Mouse (Mus musculus): ENCODE measurements around the gene L3mbtl2. TPM values are rescaled to one million over a fixed set of nuclear protein-coding genes. Genes with fewer than 3 reads are reported as not detected.
"Not testable (repeated sequence)": the region's sequence is repeated elsewhere in the genome, so short reads cannot be mapped to it uniquely, and the experiment has no call there.

Gene L3mbtl2
- polyA plus RNA-seq, 1 experiment from 2014 or later = 31.8 TPM

DNA sequence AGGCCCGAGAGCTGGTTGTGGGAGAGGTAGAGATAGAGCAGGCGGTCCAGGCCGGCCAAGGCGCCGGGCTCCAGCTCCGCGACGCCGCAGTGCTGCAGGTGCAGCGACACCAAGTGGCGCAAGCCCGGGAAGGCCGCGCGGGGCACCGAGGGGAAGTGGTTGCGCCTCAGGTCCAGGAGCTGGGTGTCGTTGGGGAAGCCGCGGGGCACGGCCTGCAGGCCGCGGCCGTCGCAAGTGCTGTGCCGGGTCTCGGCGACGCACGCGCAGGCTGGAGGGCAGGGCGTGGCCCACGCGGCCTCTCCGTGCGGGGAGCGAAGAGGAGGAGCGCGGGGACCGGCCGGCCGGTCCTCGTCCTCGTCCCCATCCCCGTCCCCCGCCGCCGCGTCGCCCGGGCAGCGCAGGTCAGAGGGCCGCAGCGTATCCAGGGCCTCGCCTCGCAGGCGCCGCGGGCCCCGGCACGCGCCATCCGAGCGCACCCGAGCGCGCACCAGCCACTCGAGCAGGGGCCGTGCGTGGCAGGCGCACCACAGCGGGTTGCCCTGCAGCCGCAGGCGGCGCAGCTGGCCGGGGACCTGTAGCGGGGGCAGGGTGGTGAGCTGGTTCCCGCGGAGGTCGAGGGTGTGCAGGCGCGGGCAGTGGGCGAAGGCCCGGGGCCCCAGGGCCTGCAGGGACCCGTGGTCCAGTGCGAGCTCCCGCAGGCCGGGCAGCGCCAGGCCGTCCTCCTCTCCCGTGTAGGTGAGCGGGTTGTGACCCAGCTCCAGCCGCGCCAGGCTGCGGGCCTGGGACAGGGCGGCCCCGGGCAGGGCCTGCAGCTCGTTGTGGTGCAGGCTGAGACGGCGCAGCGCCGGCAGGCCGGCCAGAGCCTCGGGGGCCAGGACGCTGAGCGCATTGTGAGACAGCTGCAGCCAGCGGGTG lies 30.5 kb downstream of the L3mbtl2 start:
- Histone ChIP-seq H3K4me2 (replicated peaks) (peak overlapping the region; percentile 91), H3K4me1 (replicated peaks) (peaks cover 24% of the 10 kb centered on the region), H3K9ac (replicated peaks) (peak overlapping the region; percentile 80), H3K27ac (peak overlapping the region; percentile 39; the same call in 1 of the 2 replicates), H3K9me3 (no peaks in the 10 kb centered on the region), H3K36me3 (0 out of 2 replicates have a peak, but pooled peaks cover 4% of the 10 kb centered on the region), H3K27me3 (peaks cover 57% of the 10 kb centered on the region), H3K4me3 (replicated peaks) (peak overlapping the region; percentile 56)
- peak; percentile 83 for ATAC-seq
- under 1% methylated on average over 97 of the region's 107 CpGs for WGBS

- no peak overlapping the region for H3K27ac ChIP-seq
- H3K4me3 ChIP-seq (replicated peaks) = peak overlapping the region; percentile 56
- H3K9me3 ChIP-seq = no peaks in the 10 kb centered on the region
- 24% methylated on average over 19 of the region's 19 CpGs for WGBS
- peaks cover 57% of the 10 kb centered on the region for H3K27me3 ChIP-seq
- peaks cover 24% of the 10 kb centered on the region for H3K4me1 ChIP-seq (replicated peaks)
- peak overlapping the region; percentile 91 for H3K4me2 ChIP-seq (replicated peaks)
- ATAC-seq = 0 out of 2 replicates have a peak, but pooled peaks have one; percentile 8
- no peaks in the 10 kb centered on the region for H3K36me3 ChIP-seq
- H3K9ac ChIP-seq (replicated peaks) = peak overlapping the region; percentile 80
Observed at GRCm38 (mm10) chr15:81694891-81695290, 31.2 kb downstream of the L3mbtl2 start.

DNA sequence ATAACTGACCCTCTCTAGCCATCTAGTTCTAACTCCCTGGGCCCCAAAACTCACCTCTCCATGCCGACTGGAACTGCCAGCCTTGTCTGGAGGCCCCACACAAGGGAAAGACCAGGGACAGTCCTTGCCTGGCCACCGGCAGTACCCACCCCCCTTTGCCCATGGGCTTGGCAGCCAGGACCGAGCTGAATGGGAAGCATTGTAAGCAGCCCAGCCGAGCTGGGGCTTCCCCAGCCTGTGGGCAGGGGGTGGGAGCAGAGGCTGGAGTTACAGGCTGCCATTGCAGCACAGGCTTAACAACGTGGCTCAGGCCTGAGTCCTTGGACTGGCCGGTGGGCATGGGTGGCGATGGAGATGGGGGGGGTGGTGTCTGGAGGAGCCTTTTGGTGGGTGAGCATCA lies 33.5 kb downstream of the L3mbtl2 start, which contains the start of gene Chadl:
Chadl (minus strand) TSS at position 113 of the 400 bp plus-strand sequence.
- no peak for ATAC-seq

GRCm38 (mm10) chr15:81697847-81698246 lies 34.2 kb downstream of the L3mbtl2 start:
- H3K4me1 ChIP-seq (replicated peaks) = peaks cover 22% of the 10 kb centered on the region
- no peaks in the 10 kb centered on the region for H3K9me3 ChIP-seq
- no peak overlapping the region for H3K9ac ChIP-seq (replicated peaks)
- 54% methylated on average over 3 of the region's 3 CpGs for WGBS
- no peak for ATAC-seq
- peaks cover 10% of the 10 kb centered on the region for H3K36me3 ChIP-seq
- H3K4me2 ChIP-seq (replicated peaks) = no peak overlapping the region
- peaks cover 43% of the 10 kb centered on the region for H3K27me3 ChIP-seq
- H3K4me3 ChIP-seq (replicated peaks) = no peak overlapping the region
- H3K27ac ChIP-seq = no peak overlapping the region

More for the DNA sequence above, 33.5 kb downstream of the L3mbtl2 start, which contains the start of gene Chadl:
- WGBS = 56% methylated on average over 7 of the region's 7 CpGs
- 0 out of 2 replicates have a peak, but pooled peaks cover 5% of the 10 kb centered on the region for H3K36me3 ChIP-seq
- no peak within 1 kb of the TSS for H3K27ac ChIP-seq
- H3K9me3 ChIP-seq = no peaks in the 10 kb centered on the region
- peaks cover 24% of the 10 kb centered on the region for H3K4me1 ChIP-seq (replicated peaks)
- no peak within 1 kb of the TSS for H3K4me3 ChIP-seq (replicated peaks)
- H3K9ac ChIP-seq (replicated peaks) = no peak within 1 kb of the TSS
- H3K4me2 ChIP-seq (replicated peaks) = no peak within 1 kb of the TSS
- peaks cover 49% of the 10 kb centered on the region for H3K27me3 ChIP-seq

DNA sequence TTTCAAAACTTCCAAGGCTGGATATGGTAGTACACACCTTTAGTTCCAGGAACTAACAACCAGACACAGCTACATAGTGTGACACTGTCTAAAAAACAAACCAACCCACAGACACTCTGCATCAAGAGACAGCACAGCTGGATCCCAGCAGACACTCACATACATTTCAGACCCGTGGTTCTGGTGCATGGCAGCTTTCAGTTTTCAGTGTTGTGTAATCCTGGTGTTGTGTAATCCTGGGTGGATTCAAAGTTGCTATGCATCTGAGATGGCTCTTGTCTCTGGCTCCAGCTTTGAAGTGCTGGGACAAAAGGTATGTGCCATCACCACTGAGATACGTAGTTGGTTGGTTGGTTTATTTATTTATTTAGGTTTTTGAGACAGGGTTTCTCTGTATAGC lies 34.8 kb downstream of the L3mbtl2 start:
- ATAC-seq = no peak
- H3K36me3 ChIP-seq = peaks cover 17% of the 10 kb centered on the region
- no peaks in the 10 kb centered on the region for H3K9me3 ChIP-seq
- WGBS = 76% methylated on average over 2 of the region's 2 CpGs
- H3K27ac ChIP-seq = no peak overlapping the region
- no peak overlapping the region for H3K4me3 ChIP-seq (replicated peaks)
- H3K27me3 ChIP-seq = peaks cover 36% of the 10 kb centered on the region
- peaks cover 15% of the 10 kb centered on the region for H3K4me1 ChIP-seq (replicated peaks)
- H3K4me2 ChIP-seq (replicated peaks) = no peak overlapping the region
- no peak overlapping the region for H3K9ac ChIP-seq (replicated peaks)

DNA sequence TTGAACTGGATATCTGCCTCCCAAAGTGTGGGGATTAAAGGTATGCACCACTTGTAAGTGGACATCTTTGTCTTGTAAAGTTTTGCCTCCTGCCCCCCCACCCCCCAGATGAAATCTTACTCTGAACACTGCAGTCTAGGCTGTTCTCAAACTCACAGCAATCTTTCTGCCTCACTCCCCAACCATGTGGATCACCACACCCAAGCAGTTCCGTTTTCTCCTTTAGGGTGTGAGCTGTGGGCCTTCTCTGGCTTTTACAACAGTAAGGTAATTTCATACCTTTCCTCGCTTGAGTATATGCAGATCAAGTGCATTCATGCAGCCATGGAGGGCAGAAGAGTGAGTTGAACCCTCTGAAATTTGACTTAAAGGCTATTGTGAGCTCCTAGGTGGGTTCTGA lies 36.5 kb downstream of the L3mbtl2 start:
- H3K27me3 ChIP-seq = peaks cover 19% of the 10 kb centered on the region
- no peak overlapping the region for H3K9ac ChIP-seq (replicated peaks)
- H3K36me3 ChIP-seq = peaks cover 34% of the 10 kb centered on the region
- H3K4me1 ChIP-seq (replicated peaks) = peaks cover under 1% of the 10 kb centered on the region; the same call in 1 of the 2 replicates
- no peak overlapping the region for H3K27ac ChIP-seq
- no peaks in the 10 kb centered on the region for H3K9me3 ChIP-seq
- WGBS = 73% methylated on average over 2 of the region's 2 CpGs
- no peak overlapping the region for H3K4me3 ChIP-seq (replicated peaks)
- no peak overlapping the region for H3K4me2 ChIP-seq (replicated peaks)
- no peak for ATAC-seq

GRCm38 (mm10) chr15:81700601-81701000 lies 36.9 kb downstream of the L3mbtl2 start:
- ATAC-seq = no peak

GRCm38 (mm10) chr15:81701350-81701749 lies 37.7 kb downstream of the L3mbtl2 start:
- peaks cover 45% of the 10 kb centered on the region for H3K36me3 ChIP-seq
- H3K4me2 ChIP-seq (replicated peaks); H3K9me3 ChIP-seq; ATAC-seq; H3K4me3 ChIP-seq (replicated peaks); H3K27ac ChIP-seq; H3K27me3 ChIP-seq; H3K9ac ChIP-seq (replicated peaks); H3K4me1 ChIP-seq (replicated peaks): not testable (repeated sequence)
- 78% methylated on average over 4 of the region's 4 CpGs for WGBS

More at GRCm38 (mm10) chr15:81700601-81701000, 36.9 kb downstream of the L3mbtl2 start:
- no peak overlapping the region for H3K4me3 ChIP-seq (replicated peaks)
- no peak overlapping the region for H3K27ac ChIP-seq
- WGBS = 84% methylated on average over 8 of the region's 8 CpGs
- H3K9ac ChIP-seq (replicated peaks) = no peak overlapping the region
- H3K4me2 ChIP-seq (replicated peaks) = no peak overlapping the region
- H3K36me3 ChIP-seq = peaks cover 38% of the 10 kb centered on the region
- H3K27me3 ChIP-seq = peaks cover 15% of the 10 kb centered on the region
- H3K9me3 ChIP-seq = no peaks in the 10 kb centered on the region
- no peaks in the 10 kb centered on the region for H3K4me1 ChIP-seq (replicated peaks)

DNA sequence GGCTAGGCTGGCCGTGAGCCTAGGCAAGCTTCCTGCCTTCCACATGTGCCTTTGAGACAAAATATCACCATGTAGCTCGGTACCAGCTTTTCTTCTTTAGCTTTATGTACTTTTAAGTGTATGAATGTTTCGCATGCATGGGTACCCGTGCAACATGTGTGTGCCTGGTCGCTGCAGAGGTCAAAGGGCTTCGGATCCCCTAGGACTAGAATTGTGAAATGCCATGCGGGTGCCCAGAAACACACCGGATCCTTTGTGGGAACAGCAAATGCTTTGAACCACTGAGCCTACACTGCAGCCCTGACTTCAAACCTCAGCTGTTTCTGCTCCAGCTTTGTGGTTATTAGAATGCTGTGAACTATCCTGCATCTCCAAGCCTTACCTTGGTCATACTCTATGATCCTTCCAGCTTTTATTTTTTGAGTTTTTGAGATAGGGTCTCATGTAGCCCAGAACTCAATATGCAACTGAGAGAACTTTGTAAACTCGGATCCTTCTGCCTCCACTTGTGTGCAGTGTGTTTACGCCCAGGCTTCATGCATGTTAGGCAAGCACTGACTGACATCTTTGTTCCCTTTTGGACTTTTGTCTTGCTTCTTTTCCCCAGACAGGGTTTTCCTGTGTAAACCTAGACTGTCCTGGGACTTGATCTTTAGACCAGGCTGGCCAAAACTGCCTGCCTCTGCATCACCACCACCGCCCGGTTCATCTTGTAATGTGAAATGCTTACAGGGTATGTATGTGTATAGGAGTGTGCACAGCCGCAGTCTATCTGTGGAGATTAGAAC lies 38.8 kb downstream of the L3mbtl2 start:
- no peak for ATAC-seq
- Histone ChIP-seq H3K36me3 (peaks cover 55% of the 10 kb centered on the region), H3K4me2 (replicated peaks) (no peak overlapping the region), H3K9ac (replicated peaks) (no peak overlapping the region), H3K9me3 (no peaks in the 10 kb centered on the region), H3K4me3 (replicated peaks) (no peak overlapping the region), H3K27ac (0 out of 2 replicates have a peak overlapping the region, but pooled peaks have one; percentile 30), H3K27me3 (no peaks in the 10 kb centered on the region), H3K4me1 (replicated peaks) (no peaks in the 10 kb centered on the region)
- WGBS = 91% methylated on average over 13 of the region's 13 CpGs

DNA sequence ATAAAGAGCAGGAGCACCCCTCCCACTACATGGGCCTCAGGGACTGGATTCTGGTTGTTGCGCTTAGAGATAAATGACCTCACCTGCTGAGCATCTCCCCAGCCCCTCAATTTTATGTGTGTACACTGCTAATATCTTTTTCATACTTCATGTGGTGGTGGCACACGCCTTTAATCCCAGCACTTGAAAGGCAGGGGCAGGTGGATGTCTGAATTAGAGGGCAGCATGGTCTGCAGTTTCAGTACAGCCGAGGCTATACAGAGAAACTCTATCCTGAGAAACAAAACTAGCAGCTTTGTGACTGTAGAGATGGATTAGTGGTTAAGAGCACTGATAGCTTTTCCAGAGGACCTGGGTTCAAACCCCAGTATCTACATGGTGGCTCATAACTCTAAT lies 39.4 kb downstream of the L3mbtl2 start:
- ATAC-seq = no peak
- H3K4me3 ChIP-seq (replicated peaks) = no peak overlapping the region
- peaks cover 61% of the 10 kb centered on the region for H3K36me3 ChIP-seq
- H3K9me3 ChIP-seq = no peaks in the 10 kb centered on the region
- no peak overlapping the region for H3K4me2 ChIP-seq (replicated peaks)
- no peak overlapping the region for H3K9ac ChIP-seq (replicated peaks)
- no peaks in the 10 kb centered on the region for H3K4me1 ChIP-seq (replicated peaks)
- H3K27ac ChIP-seq = 0 out of 2 replicates have a peak overlapping the region, but pooled peaks have one; percentile 30
- no peaks in the 10 kb centered on the region for H3K27me3 ChIP-seq
- WGBS = 91% methylated on average over 3 of the region's 3 CpGs

DNA sequence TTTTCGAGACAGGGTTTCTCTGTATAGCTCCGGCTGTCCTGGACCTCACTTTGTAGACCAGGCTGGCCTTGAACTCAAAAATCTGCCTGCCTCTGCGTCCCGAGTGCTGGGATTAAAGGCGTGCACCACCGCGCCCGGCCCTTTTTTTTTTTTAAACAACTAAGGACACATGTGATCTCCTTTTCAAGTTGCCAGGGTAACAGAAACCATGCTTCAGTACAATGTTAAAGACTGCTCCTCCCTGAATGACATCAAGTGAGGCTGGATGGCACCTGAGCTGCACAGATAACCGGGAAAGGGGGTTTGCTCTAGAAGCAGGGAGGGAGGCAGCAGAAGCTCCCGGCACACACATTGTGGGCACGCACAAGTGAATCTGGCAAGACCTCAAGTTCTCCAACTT lies 45.3 kb downstream of the L3mbtl2 start:
- Histone ChIP-seq H3K36me3 (peaks cover 95% of the 10 kb centered on the region), H3K4me2 (replicated peaks) (no peak overlapping the region), H3K9me3 (no peaks in the 10 kb centered on the region), H3K9ac (replicated peaks) (no peak overlapping the region), H3K27me3 (no peaks in the 10 kb centered on the region), H3K27ac (no peak overlapping the region), H3K4me3 (replicated peaks) (no peak overlapping the region), H3K4me1 (replicated peaks) (no peaks in the 10 kb centered on the region)
- 87% methylated on average over 11 of the region's 11 CpGs for WGBS
- ATAC-seq = no peak

- Histone ChIP-seq H3K27me3 (no peaks in the 10 kb centered on the region), H3K4me1 (replicated peaks) (no peaks in the 10 kb centered on the region), H3K9ac (replicated peaks) (no peak overlapping the region), H3K36me3 (peaks cover 90% of the 10 kb centered on the region), H3K4me2 (replicated peaks) (no peak overlapping the region), H3K4me3 (replicated peaks) (no peak overlapping the region), H3K9me3 (no peaks in the 10 kb centered on the region), H3K27ac (no peak overlapping the region)
- ATAC-seq = no peak
- 100% methylated on average over 1 of the region's 1 CpGs for WGBS
Observed at GRCm38 (mm10) chr15:81709686-81710085, 46.0 kb downstream of the L3mbtl2 start.

Data from midbrain, embryonic 13.5 days (tissue).